Mouse (Mus musculus): ENCODE data around the gene Fem1a.

DNA sequence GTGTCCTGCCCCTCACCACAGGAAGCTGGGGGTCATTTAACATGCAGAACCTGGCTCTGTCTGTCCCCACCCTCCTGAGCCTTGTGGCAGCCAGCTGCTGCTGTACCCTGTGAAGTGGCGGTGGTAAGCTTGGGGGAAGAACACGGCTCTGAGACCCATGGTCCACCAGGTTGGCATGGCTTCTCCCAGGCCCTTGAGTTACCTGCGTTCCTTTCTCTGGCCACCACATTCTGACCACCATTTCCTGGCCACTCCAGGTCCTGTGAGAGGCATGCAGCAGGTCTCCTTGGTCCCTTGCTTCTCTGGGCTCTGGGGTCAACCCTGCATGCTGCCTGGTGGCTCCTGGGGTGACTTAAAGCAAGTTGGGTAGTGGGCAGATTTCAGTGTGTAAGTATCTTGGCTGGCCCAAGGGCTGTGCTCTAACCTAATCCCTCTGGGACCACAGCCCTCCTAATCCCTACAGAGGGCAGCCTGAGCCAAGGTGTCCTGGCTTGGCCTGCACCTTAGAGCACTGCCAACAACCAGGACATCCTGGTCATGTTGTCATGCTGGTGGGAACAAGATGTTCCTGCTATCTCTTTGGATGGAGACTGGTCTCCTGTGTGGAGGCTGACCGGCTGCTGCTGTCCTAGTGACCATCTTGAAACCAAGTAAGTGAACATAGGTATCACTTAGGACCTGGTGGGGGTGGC, 36.1 kb downstream of the Fem1a start, which contains the start of gene Plin3:
- TF ChIP-seq CTCF (IDR thresholded peaks at IDR 0.05; ENCODE audit: borderline replicate concordance, control insufficient read depth, extremely low read depth, insufficient read depth, low read length, poor library complexity) (no peak), POLR2A (IDR thresholded peaks at IDR 0.05; ENCODE audit: control insufficient read depth, extremely low read depth, insufficient read depth, low read length, poor library complexity) (no peak)
